Mouse (Mus musculus) spleen, adult 2 months (tissue): ENCODE results near the gene Fhl2.

ENCODE experiments used
- CTCF ChIP-seq: fragments of 200-500 bp; IDR thresholded peaks from 2 replicates; pipeline ENCODE4 v1.5.1; 2011; ENCODE audit warnings: mild to moderate bottlenecking, inconsistent platforms; ENCODE audit not compliant: insufficient read depth, insufficient read length, insufficient replicate concordance; ENCODE audit errors: extremely low read depth
- POLR2A ChIP-seq: fragments of 200-500 bp; IDR thresholded peaks from 2 replicates; pipeline ENCODE4 v1.6.1; 2011; ENCODE audit warnings: low read depth, low read length, inconsistent platforms

DNA sequence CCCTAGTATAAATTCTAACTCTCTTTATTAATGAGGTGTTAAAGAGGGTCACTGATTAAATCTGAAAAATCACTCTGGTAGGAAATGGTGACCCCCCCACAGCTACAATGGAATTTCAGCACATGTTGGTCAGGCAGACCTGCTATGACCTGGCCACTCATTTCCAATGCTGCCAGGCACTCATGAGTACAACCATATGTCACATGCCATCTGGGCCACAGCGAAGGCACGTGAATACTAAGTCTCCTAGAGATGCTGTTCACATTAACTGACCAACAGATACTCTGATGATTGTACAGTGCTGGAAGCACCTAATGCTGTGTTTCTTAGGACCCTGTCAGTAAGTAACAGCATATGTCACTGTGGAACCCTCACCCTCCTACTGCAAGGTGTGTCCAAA is 122.0 kb downstream of the Fhl2 start:
- TF ChIP-seq CTCF (no peak), POLR2A (no peak)
